Mouse (Mus musculus): Measurements from ENCODE around the gene Ttc14. TPM values are rescaled to one million over a fixed set of nuclear protein-coding genes. Genes with fewer than 3 reads are reported as not detected.
A peak's percentile ranks its signal among the peaks of the same experiment; 100 is the strongest.

Ttc14 gene
- total RNA-seq, 1 experiment = 44.1 TPM

DNA sequence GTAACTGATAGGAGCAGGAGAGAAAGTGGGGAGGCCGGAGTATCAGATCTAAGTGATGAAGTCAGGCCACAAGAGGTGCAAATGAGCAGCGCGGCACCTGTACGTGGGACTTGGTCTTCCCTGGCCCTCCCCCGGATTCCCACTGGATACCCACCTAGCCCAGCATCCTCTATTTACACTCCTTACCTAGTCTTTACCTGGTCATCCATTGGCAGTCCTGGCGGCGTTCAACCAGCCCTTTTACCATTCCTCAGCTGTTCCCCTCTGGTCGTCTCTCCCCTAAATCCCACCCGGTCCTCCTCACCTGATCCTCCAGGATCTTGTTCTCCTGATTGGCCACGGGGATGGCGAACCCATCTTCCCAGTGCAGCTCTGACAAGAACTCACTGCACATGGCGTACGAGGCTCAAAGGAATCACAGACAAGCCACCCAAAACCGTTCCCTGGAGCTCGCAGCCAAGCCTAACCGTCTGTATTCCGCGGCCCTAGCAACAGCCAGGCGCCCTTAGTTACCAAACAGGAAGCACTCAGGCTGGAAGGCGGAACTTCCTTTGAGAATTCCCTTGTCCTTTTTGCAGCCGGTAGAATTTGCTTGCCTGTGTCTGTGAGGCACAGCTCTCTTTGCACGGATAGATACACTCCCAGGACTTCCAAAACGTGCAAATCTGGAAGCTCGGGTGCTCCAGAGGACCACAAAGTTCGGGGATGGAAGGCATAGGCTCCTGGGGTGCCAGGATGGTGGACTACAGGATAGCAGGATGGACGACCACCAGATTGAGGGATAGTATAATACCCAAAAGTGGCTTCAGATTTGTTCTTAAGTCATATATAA, 44.4 kb downstream of the Ttc14 start, which contains the start of gene Ccdc39:
Gene Ccdc39 (minus strand): TSS at position 510 of the 832 bp plus-strand sequence.
- Histone ChIP-seq H3K27ac (ENCODE audit: insufficient read depth, low read depth, low read length, poor library complexity, severe bottlenecking) (no peak within 1 kb of the TSS), H3K9ac (ENCODE audit: insufficient read depth, low read depth, low read length, poor library complexity, severe bottlenecking) (peak within 1 kb of the TSS; percentile 60; the same call in 1 of the 2 replicates), H3K9me3 (ENCODE audit: control insufficient read depth, insufficient read depth, low read depth, low read length) (no peaks in the 10 kb centered on the region), H3K36me3 (ENCODE audit: control insufficient read depth, insufficient read depth, low read length, poor library complexity, severe bottlenecking) (no peaks in the 10 kb centered on the region), H3K4me1 (ENCODE audit: control insufficient read depth in 2 of 2, insufficient read depth in 2 of 2, low read length in 2 of 2, poor library complexity in 1 of 2) (peaks cover 0 to 2% of the 10 kb centered on the region in 2 experiments; a peak in 1 of 4 replicates), H3K4me3 (ENCODE audit: insufficient read depth in 1 of 2, low read depth in 1 of 2, low read length in 2 of 2, poor library complexity in 1 of 2, severe bottlenecking in 1 of 2) (peak within 1 kb of the TSS; percentile 47 to 65)
- in situ Hi-C loops (cut with MboI; ENCODE audit: low sequenced_read_pairs in 2 of 2, unreplicated experiment in 2 of 2) = no loop called here
- DNase-seq (ENCODE audit: low read depth, low spot score) = peak; percentile 50
- no peak for TF ChIP-seq MAFK (IDR thresholded peaks at IDR 0.05; ENCODE audit: insufficient read depth, low read depth, low read length)
- TF ChIP-seq CHD2 (IDR thresholded peaks at IDR 0.05; ENCODE audit: low read depth, low read length) = no peak
- TF ChIP-seq ZC3H11A (IDR thresholded peaks at IDR 0.05; ENCODE audit: borderline replicate concordance, low read depth, low read length) = no peak
- TF ChIP-seq ZNF384 (IDR thresholded peaks at IDR 0.05; ENCODE audit: low read depth, low read length) = no peak
- TF ChIP-seq HCFC1 (IDR thresholded peaks at IDR 0.05; ENCODE audit: borderline replicate concordance, insufficient read depth, low read length) = no peak

DNA sequence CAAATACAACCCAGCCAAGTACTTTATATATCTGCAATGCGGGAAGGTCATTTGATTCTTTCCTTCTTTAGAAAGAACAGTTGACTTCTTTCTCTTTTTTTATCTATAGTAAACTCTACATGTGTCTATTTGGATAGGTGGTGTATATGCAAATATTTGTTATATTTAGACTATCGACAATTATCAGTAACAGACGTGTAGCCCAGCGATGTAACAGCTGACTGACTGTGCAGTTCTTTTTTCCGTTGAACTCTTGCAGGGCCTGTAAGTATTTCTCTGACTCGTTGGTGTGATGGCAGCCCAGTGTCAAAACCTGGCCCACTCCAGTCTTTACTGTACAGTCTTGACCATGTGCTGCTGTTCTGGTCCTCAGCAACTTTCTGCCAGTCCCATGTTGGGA, 47.0 kb downstream of the Ttc14 start:
- H3K4me3 ChIP-seq (ENCODE audit: insufficient read depth in 1 of 2, low read depth in 1 of 2, low read length in 2 of 2, poor library complexity in 1 of 2, severe bottlenecking in 1 of 2) = no peak overlapping the region
- H3K9ac ChIP-seq (ENCODE audit: insufficient read depth, low read depth, low read length, poor library complexity, severe bottlenecking) = no peak overlapping the region
- no peak overlapping the region for H3K27ac ChIP-seq (ENCODE audit: insufficient read depth, low read depth, low read length, poor library complexity, severe bottlenecking)
- TF ChIP-seq MAFK (IDR thresholded peaks at IDR 0.05; ENCODE audit: insufficient read depth, low read depth, low read length) (no peak), CHD2 (IDR thresholded peaks at IDR 0.05; ENCODE audit: low read depth, low read length) (no peak), ZNF384 (IDR thresholded peaks at IDR 0.05; ENCODE audit: low read depth, low read length) (no peak), ZC3H11A (IDR thresholded peaks at IDR 0.05; ENCODE audit: borderline replicate concordance, low read depth, low read length) (no peak), HCFC1 (IDR thresholded peaks at IDR 0.05; ENCODE audit: borderline replicate concordance, insufficient read depth, low read length) (no peak)
- no peaks in the 10 kb centered on the region for H3K9me3 ChIP-seq (ENCODE audit: control insufficient read depth, insufficient read depth, low read depth, low read length)
- DNase-seq (ENCODE audit: low read depth, low spot score) = no peak
- H3K4me1 ChIP-seq (ENCODE audit: control insufficient read depth in 2 of 2, insufficient read depth in 2 of 2, low read length in 2 of 2, poor library complexity in 1 of 2) = peaks cover 0 to 2% of the 10 kb centered on the region in 2 experiments; a peak in 1 of 4 replicates
- in situ Hi-C loops (cut with MboI; ENCODE audit: low sequenced_read_pairs in 2 of 2, unreplicated experiment in 2 of 2) = no loop called here
- H3K36me3 ChIP-seq (ENCODE audit: control insufficient read depth, insufficient read depth, low read length, poor library complexity, severe bottlenecking) = no peaks in the 10 kb centered on the region

DNA sequence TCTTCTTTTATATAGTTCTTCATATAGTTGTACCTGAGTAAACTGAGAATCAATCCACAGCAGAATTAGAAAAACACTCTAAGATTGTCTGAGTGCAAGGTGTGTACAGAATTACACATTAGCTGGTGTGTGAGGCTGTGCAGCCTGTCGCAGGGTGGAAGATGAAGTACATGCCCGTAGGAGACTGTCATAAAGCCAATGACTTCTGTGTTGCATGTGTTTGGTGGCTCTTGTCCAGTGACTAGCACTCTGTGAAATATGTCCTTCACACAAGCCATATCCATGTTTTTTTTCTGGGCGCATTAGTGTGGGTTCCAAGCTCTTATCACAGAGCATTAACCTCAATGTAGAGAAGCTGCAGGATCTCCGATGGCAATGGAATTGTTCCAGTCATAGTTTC, 51.2 kb downstream of the Ttc14 start:
- no peak overlapping the region for H3K9ac ChIP-seq (ENCODE audit: insufficient read depth, low read depth, low read length, poor library complexity, severe bottlenecking)
- H3K4me3 ChIP-seq (ENCODE audit: insufficient read depth in 1 of 2, low read depth in 1 of 2, low read length in 2 of 2, poor library complexity in 1 of 2, severe bottlenecking in 1 of 2) = no peak overlapping the region
- no peaks in the 10 kb centered on the region for H3K9me3 ChIP-seq (ENCODE audit: control insufficient read depth, insufficient read depth, low read depth, low read length)
- H3K36me3 ChIP-seq (ENCODE audit: control insufficient read depth, insufficient read depth, low read length, poor library complexity, severe bottlenecking) = no peaks in the 10 kb centered on the region
- no peak overlapping the region for H3K27ac ChIP-seq (ENCODE audit: insufficient read depth, low read depth, low read length, poor library complexity, severe bottlenecking)
- TF ChIP-seq ZNF384 (IDR thresholded peaks at IDR 0.05; ENCODE audit: low read depth, low read length) (no peak), CHD2 (IDR thresholded peaks at IDR 0.05; ENCODE audit: low read depth, low read length) (no peak), ZC3H11A (IDR thresholded peaks at IDR 0.05; ENCODE audit: borderline replicate concordance, low read depth, low read length) (no peak), HCFC1 (IDR thresholded peaks at IDR 0.05; ENCODE audit: borderline replicate concordance, insufficient read depth, low read length) (no peak), MAFK (IDR thresholded peaks at IDR 0.05; ENCODE audit: insufficient read depth, low read depth, low read length) (no peak)
- in situ Hi-C loops (cut with MboI; ENCODE audit: low sequenced_read_pairs in 2 of 2, unreplicated experiment in 2 of 2) = no loop called here
- no peak for DNase-seq (ENCODE audit: low read depth, low spot score)
- H3K4me1 ChIP-seq (ENCODE audit: control insufficient read depth in 2 of 2, insufficient read depth in 2 of 2, low read length in 2 of 2, poor library complexity in 1 of 2) = no peaks in the 10 kb centered on the region

DNA sequence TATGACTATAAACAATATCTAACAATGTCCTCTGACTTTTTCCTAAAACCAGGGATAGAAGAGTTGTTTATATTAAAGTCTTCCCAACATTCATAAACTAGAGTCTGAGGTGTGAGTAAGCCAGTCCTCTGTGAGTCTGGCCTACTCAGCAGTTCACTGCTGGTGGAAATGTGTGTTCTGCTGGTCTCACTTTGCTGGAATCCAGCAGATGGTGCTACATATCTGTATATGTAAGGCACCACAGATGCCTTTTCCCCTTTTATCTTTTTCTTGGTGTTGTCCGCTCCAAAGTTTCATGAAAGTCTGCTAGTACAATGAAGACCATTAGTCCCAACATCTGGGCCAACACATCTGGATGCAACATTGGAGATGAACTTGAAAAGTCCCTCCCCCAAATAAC, 53.4 kb downstream of the Ttc14 start:
- Histone ChIP-seq H3K4me3 (ENCODE audit: insufficient read depth in 1 of 2, low read depth in 1 of 2, low read length in 2 of 2, poor library complexity in 1 of 2, severe bottlenecking in 1 of 2) (no peak overlapping the region), H3K9ac (ENCODE audit: insufficient read depth, low read depth, low read length, poor library complexity, severe bottlenecking) (no peak overlapping the region), H3K36me3 (ENCODE audit: control insufficient read depth, insufficient read depth, low read length, poor library complexity, severe bottlenecking) (no peaks in the 10 kb centered on the region), H3K9me3 (ENCODE audit: control insufficient read depth, insufficient read depth, low read depth, low read length) (no peaks in the 10 kb centered on the region), H3K4me1 (ENCODE audit: control insufficient read depth in 2 of 2, insufficient read depth in 2 of 2, low read length in 2 of 2, poor library complexity in 1 of 2) (no peaks in the 10 kb centered on the region), H3K27ac (ENCODE audit: insufficient read depth, low read depth, low read length, poor library complexity, severe bottlenecking) (no peak overlapping the region)
- in situ Hi-C loops (cut with MboI; ENCODE audit: low sequenced_read_pairs in 2 of 2, unreplicated experiment in 2 of 2) = no loop called here
- TF ChIP-seq ZNF384 (IDR thresholded peaks at IDR 0.05; ENCODE audit: low read depth, low read length) (no peak), ZC3H11A (IDR thresholded peaks at IDR 0.05; ENCODE audit: borderline replicate concordance, low read depth, low read length) (no peak), HCFC1 (IDR thresholded peaks at IDR 0.05; ENCODE audit: borderline replicate concordance, insufficient read depth, low read length) (no peak), CHD2 (IDR thresholded peaks at IDR 0.05; ENCODE audit: low read depth, low read length) (no peak), MAFK (IDR thresholded peaks at IDR 0.05; ENCODE audit: insufficient read depth, low read depth, low read length) (no peak)
- DNase-seq (ENCODE audit: low read depth, low spot score) = no peak
